Mouse (Mus musculus): ENCODE measurements around the gene Ltv1.

DNA sequence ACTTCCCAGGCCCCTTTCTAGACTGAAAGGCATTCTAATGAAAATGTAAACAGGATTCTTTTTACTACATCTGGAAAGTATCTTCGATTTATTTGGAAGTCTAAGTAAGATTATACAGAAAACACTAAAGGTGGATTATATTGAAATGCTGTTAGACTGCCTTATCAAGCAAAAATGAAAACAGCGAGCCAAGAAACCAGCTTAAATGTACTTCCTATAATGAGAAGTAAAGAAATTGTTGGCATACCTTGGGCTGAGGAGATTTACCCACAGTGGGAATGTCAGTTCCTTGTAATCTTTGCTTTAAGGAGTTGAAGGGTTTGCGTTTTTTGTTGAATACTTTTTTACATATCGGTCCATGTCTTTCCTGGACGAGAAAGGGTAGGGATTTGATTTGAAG is 24.5 kb downstream of the Ltv1 start:
- TF ChIP-seq CTCF (IDR thresholded peaks at IDR 0.05; ENCODE audit: borderline replicate concordance, control insufficient read depth, extremely low read depth, insufficient read depth, low read length, poor library complexity) (no peak), POLR2A (IDR thresholded peaks at IDR 0.05; ENCODE audit: control insufficient read depth, extremely low read depth, insufficient read depth, low read length, poor library complexity) (no peak)

All from thymus, adult 2 months (tissue).